Mouse (Mus musculus) hindbrain, postnatal 0 days (tissue): Measurements from ENCODE around the gene Lhfp. TPM values are rescaled to one million over a fixed set of nuclear protein-coding genes. Genes with fewer than 3 reads are reported as not detected.
A peak's percentile ranks its signal among the peaks of the same experiment; 100 is the strongest.

Experiments used
- ATAC-seq: fragments of 200-750 bp; cut with Nextera tagmentation; 2 replicates; pipeline ENCODE4 v1.8.0; 2017; ENCODE audit warnings: mild to moderate bottlenecking, moderate TSS enrichment, moderate library complexity
- DNase-seq: peaks from one replicate; pipeline ENCODE4 v3.0.0-alpha.2; 2015; ENCODE audit warnings: low spot score
- H3K27ac ChIP-seq: fragments of 300-500 bp; sonication (generic); 2 replicates; pipeline ENCODE4 v1.5.1; 2014; ENCODE audit warnings: mild to moderate bottlenecking
- H3K27me3 ChIP-seq: fragments of 300-500 bp; sonication (generic); 2 replicates; pipeline ENCODE4 v1.6.1; 2014; ENCODE audit warnings: low read length, mixed read lengths; ENCODE audit not compliant: insufficient read depth
- H3K36me3 ChIP-seq: fragments of 300-500 bp; sonication (generic); 2 replicates; pipeline ENCODE4 v1.6.1; 2014; ENCODE audit warnings: low read length, mixed read lengths; ENCODE audit not compliant: insufficient read depth
- H3K4me1 ChIP-seq: fragments of 300-500 bp; sonication (generic); 2 replicates; pipeline ENCODE4 v1.6.1; 2014; ENCODE audit warnings: antibody characterized with exemption, low read length, mixed read lengths; ENCODE audit not compliant: insufficient read depth
- H3K4me2 ChIP-seq: fragments of 300-500 bp; sonication (generic); 2 replicates; pipeline ENCODE4 v1.6.1; 2014; ENCODE audit warnings: low read depth, mild to moderate bottlenecking, low read length, moderate library complexity, mixed read lengths
- H3K4me3 ChIP-seq: fragments of 300-500 bp; sonication (generic); 2 replicates; pipeline ENCODE4 v1.5.1; 2014; ENCODE audit warnings: low read length
- H3K9ac ChIP-seq: fragments of 300-500 bp; sonication (generic); replicated peaks from 2 replicates; pipeline ENCODE4 v1.6.1; 2014; ENCODE audit warnings: mild to moderate bottlenecking, low read length, moderate library complexity, mixed read lengths
- H3K9me3 ChIP-seq: fragments of 300-500 bp; sonication (generic); 2 replicates; pipeline ENCODE4 v1.6.1; 2016; ENCODE audit warnings: low read length, mixed read lengths
- CTCF ChIP-seq: IDR thresholded peaks from 2 replicates; pipeline ENCODE4 v1.5.1; 2016; ENCODE audit warnings: antibody characterized with exemption, control low read depth, low read depth
- WGBS: fragments of 180-500 bp; shearing (Covaris S2); extraction: QIAGEN DNeasy Blood & Tissue Kit; methylation state at CpG from one replicate; pipeline ENCODE4 v1.1.7; 2014; 5-methylcytosine and 5-hydroxymethylcytosine counted together
- polyA plus RNA-seq: library from polyadenylated mRNA; unstranded; fragments of >200 nt; fragmentation: Nextera tagmentation; extraction: Ambion mirVana; gene quantifications from 2 replicates; pipeline ENCODE4 v1.2.1, GENCODE M21; 2015
- total RNA-seq: library from RNA; depleted of rRNA; stranded (reverse); fragments of >200 nt; gene quantifications from 2 replicates; pipeline ENCODE4 v1.2.3, GENCODE M21; 2014

The Lhfp gene
- total and polyA plus RNA-seq, 2 experiments from 2014 or later, result 57.2 to 68.0 TPM

DNA sequence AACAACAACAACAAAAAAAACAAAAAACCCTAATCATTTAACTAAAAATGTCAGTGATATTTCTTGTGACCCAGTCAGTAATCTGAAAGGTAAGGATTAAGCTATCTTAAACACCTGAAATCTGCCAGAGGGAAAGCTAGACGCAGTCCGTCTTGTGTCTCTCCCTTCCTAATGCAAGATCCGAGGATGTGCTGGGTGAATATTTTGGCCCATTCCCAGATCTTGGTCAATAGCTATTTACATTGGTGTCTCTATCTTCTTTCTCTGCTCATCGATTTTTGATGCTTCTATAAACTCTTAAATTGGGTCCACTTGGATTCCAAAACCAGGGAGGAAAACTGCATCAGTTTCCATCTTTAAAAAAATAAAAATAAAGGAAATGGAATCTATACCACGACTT lies 104.6 kb downstream of the Lhfp start:
- no peak for TF ChIP-seq CTCF
- DNase-seq (no peak), ATAC-seq (no peak)
- H3K27me3 ChIP-seq, result no peaks in the 10 kb centered on the region
- H3K4me3 ChIP-seq, result no peak overlapping the region
- no peaks in the 10 kb centered on the region; the same call in 1 of the 2 replicates for H3K4me1 ChIP-seq
- no peak overlapping the region for H3K4me2 ChIP-seq
- no peak overlapping the region for H3K9ac ChIP-seq
- H3K9me3 ChIP-seq, result no peaks in the 10 kb centered on the region
- no peaks in the 10 kb centered on the region for H3K36me3 ChIP-seq
- H3K27ac ChIP-seq, result no peak overlapping the region
- 70% methylated on average over 5 of the region's 5 CpGs for WGBS

DNA sequence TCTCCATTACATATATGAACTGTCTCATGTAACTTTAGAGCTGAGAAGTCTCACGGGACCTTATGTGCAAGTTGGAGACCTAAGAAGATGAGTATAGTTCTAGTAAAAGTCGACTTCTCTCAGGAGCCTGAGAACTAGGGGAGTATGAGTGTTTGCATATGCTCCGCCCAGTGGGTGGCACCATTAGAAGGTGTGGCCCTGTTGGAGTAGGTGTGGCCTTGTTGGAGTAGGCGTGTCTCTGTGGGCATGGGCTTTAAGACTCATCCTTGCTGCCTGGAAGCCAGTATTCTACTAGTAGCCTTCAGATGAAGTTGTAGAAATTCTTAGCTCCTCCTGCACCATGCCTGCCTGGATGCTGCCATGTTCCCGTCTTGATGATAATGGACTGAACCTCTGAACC lies 105.7 kb downstream of the Lhfp start:
- no peak for TF ChIP-seq CTCF
- no peak overlapping the region for H3K4me3 ChIP-seq
- no peak overlapping the region for H3K4me2 ChIP-seq
- WGBS, result 94% methylated on average over 5 of the region's 5 CpGs
- no peaks in the 10 kb centered on the region for H3K36me3 ChIP-seq
- DNase-seq, result no peak
- H3K27ac ChIP-seq, result no peak overlapping the region
- ATAC-seq, result no peak
- H3K27me3 ChIP-seq, result no peaks in the 10 kb centered on the region
- H3K9ac ChIP-seq, result no peak overlapping the region
- no peaks in the 10 kb centered on the region for H3K9me3 ChIP-seq
- H3K4me1 ChIP-seq, result no peaks in the 10 kb centered on the region; the same call in 1 of the 2 replicates

GRCm38 (mm10) chr3:53148751-53149150 lies 107.4 kb downstream of the Lhfp start:
- Histone ChIP-seq H3K27ac (no peak overlapping the region), H3K27me3 (no peaks in the 10 kb centered on the region), H3K4me1 (no peaks in the 10 kb centered on the region; the same call in 1 of the 2 replicates), H3K4me3 (no peak overlapping the region), H3K9me3 (peaks cover 4% of the 10 kb centered on the region; the same call in 1 of the 2 replicates), H3K36me3 (no peaks in the 10 kb centered on the region), H3K9ac (no peak overlapping the region), H3K4me2 (no peak overlapping the region)
- TF ChIP-seq CTCF, result no peak
- 75% methylated on average over 3 of the region's 3 CpGs for WGBS
- DNase-seq (no peak), ATAC-seq (no peak)

DNA sequence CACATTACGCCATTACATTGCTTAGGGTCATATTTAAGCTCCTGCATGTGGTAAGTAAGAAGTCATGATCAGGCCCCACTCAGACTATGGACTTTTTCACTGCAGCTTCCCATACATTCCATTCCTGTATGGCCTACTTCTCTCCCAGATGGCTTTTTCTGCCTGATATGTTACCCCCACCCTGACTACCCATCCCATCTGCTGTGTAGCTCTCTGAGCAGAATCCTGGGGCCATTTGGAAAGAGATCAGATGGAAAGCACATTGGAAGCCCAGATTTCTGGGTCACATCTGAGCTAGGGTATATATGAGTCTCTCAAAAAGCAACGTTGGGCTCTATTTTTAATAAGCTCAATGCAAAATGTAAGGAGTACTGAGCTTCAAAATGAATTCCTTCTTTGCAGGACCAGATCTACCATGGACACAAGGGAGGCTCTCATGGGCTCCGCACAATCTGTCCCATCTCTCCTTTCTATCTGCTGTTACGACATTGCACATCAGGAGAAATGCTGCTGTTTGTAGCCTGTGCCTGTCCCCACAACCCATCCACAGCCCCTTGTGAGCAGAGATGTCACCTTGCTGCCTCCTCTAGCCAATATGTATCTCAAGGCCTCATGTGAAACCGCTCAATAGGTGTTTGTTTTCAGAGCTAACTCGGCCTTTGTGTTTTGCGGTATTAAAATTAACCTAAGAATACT lies 108.4 kb downstream of the Lhfp start:
- Histone ChIP-seq H3K9me3 (peaks cover 4% of the 10 kb centered on the region; the same call in 1 of the 2 replicates), H3K36me3 (no peaks in the 10 kb centered on the region), H3K4me3 (no peak overlapping the region), H3K4me1 (no peaks in the 10 kb centered on the region), H3K27me3 (no peaks in the 10 kb centered on the region), H3K9ac (no peak overlapping the region), H3K4me2 (no peak overlapping the region), H3K27ac (peak overlapping the region; percentile 51; the same call in 1 of the 2 replicates)
- TF ChIP-seq CTCF, result no peak
- ATAC-seq (no peak), DNase-seq (peak; percentile 39)
- WGBS, result 83% methylated on average over 7 of the region's 7 CpGs

DNA sequence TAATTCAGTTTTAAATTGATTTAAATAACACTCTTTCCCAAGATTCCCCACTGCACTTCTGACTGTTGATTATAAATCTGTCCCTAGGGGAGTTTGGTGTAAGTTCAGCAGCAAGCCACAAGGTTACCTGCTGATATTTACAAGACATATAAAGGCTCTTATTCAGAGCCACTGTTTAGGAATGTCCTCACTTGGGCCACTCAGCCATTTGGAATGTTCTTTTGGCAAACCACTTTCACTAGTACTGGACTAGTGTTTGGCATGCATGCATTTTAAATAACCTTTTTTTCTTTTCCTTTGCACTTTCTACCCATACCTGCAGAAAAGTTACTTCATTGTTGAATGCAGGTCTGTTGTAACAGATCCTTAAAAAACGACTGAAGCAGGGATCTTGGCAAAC lies 109.8 kb downstream of the Lhfp start:
- Histone ChIP-seq H3K27ac (no peak overlapping the region), H3K9me3 (peaks cover 4% of the 10 kb centered on the region; the same call in 1 of the 2 replicates), H3K4me2 (no peak overlapping the region), H3K9ac (no peak overlapping the region), H3K36me3 (no peaks in the 10 kb centered on the region), H3K4me1 (no peaks in the 10 kb centered on the region), H3K4me3 (no peak overlapping the region), H3K27me3 (no peaks in the 10 kb centered on the region)
- no peak for TF ChIP-seq CTCF
- 55% methylated on average over 1 of the region's 1 CpGs for WGBS
- no peak for DNase-seq
- no peak for ATAC-seq

DNA sequence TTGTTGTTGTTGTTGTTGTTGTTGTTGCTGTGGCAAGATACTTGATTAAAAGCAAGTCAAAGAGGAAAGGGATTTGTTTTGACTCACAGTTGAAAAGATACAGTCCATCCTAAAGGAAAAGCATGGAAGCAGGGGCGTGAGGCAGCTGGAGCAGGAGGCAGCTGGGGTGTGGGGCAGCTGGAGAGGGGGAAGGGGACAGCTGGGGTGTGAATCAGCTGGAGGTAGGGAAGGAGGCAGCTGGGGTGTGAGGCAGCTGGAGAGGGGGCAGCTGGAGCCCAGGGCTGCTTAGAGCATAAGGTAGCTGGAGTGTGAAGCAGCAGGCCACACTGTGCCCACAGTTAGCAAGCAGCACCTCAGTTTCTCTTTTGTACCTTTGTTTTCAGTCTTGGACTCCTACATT lies 110.3 kb downstream of the Lhfp start:
- ATAC-seq, result no peak
- no peaks in the 10 kb centered on the region for H3K36me3 ChIP-seq
- DNase-seq, result no peak

DNA sequence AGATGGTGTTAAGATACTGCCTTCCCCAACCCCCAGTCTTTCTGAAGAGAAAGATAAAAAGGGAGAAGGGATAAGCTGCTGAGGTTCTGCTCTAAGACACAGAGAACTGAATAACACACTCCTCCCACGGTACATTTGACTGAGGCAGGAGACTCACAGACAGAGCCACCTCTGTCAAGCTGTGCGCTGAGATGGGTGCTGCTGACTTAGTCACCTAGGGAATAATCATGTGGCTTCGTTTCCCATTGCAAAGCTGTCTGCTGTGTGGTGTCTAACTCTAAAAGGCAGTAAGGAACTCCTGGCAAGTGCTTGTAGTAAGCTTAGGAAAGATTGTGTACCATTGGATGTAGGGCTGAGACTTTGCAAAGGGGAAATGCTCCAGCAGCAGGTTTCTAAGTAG lies 120.6 kb downstream of the Lhfp start:
- ATAC-seq (no peak), DNase-seq (no peak)
- TF ChIP-seq CTCF, result no peak
- no peak overlapping the region for H3K9ac ChIP-seq
- H3K9me3 ChIP-seq, result no peaks in the 10 kb centered on the region
- H3K27me3 ChIP-seq, result no peaks in the 10 kb centered on the region
- no peak overlapping the region for H3K27ac ChIP-seq
- H3K4me2 ChIP-seq, result no peak overlapping the region
- WGBS, result 79% methylated on average over 3 of the region's 3 CpGs
- H3K4me1 ChIP-seq, result peaks cover 4% of the 10 kb centered on the region; the same call in 1 of the 2 replicates
- H3K36me3 ChIP-seq, result no peaks in the 10 kb centered on the region
- H3K4me3 ChIP-seq, result no peak overlapping the region

More for the DNA sequence above, 110.3 kb downstream of the Lhfp start:
- Histone ChIP-seq H3K9ac (no peak overlapping the region), H3K9me3 (peaks cover 4% of the 10 kb centered on the region; the same call in 1 of the 2 replicates), H3K27ac (no peak overlapping the region), H3K4me2 (no peak overlapping the region), H3K4me3 (no peak overlapping the region), H3K27me3 (no peaks in the 10 kb centered on the region), H3K4me1 (no peaks in the 10 kb centered on the region)
- no peak for TF ChIP-seq CTCF
- WGBS, result 83% methylated on average over 1 of the region's 1 CpGs
